Mouse (Mus musculus) liver, embryonic 15.5 days (tissue): ENCODE results near the gene Irak2. TPM values are rescaled to one million over a fixed set of nuclear protein-coding genes. Genes with fewer than 3 reads are reported as not detected.

Experiments
- ATAC-seq: fragments of 200-750 bp; cut with Nextera tagmentation; 2 replicates; pipeline ENCODE4 v1.8.0; 2017; ENCODE audit warnings: moderate number of reproducible peaks, mild to moderate bottlenecking, moderate library complexity; ENCODE audit not compliant: insufficient read depth
- H3K27ac ChIP-seq: fragments of 300-500 bp; sonication (generic); replicated peaks from 2 replicates; pipeline ENCODE4 v1.5.1; 2015; ENCODE audit warnings: mild to moderate bottlenecking, inconsistent platforms
- H3K27me3 ChIP-seq: fragments of 300-500 bp; sonication (generic); 2 replicates; pipeline ENCODE4 v1.6.1; 2015; ENCODE audit warnings: mild to moderate bottlenecking, inconsistent platforms
- H3K36me3 ChIP-seq: fragments of 300-500 bp; sonication (generic); replicated peaks from 2 replicates; pipeline ENCODE4 v1.6.1; 2015; ENCODE audit warnings: moderate library complexity, mild to moderate bottlenecking, inconsistent platforms
- H3K4me1 ChIP-seq: fragments of 300-500 bp; sonication (generic); replicated peaks from 2 replicates; pipeline ENCODE4 v1.6.1; 2015; ENCODE audit warnings: inconsistent platforms
- H3K4me2 ChIP-seq: fragments of 300-500 bp; sonication (generic); 2 replicates; pipeline ENCODE4 v1.6.1; 2015; ENCODE audit warnings: moderate library complexity, mild to moderate bottlenecking, inconsistent platforms
- H3K4me3 ChIP-seq: fragments of 300-500 bp; sonication (generic); replicated peaks from 2 replicates; pipeline ENCODE4 v1.5.1; 2015; ENCODE audit warnings: mild to moderate bottlenecking, inconsistent platforms
- H3K9ac ChIP-seq: fragments of 300-500 bp; sonication (generic); 2 replicates; pipeline ENCODE4 v1.6.1; 2015; ENCODE audit warnings: moderate library complexity, mild to moderate bottlenecking, inconsistent platforms
- H3K9me3 ChIP-seq: fragments of 300-500 bp; sonication (generic); replicated peaks from 2 replicates; pipeline ENCODE4 v1.6.1; 2016; ENCODE audit warnings: inconsistent platforms
- WGBS: fragments of 180-500 bp; shearing (Covaris S2); methylation state at CpG from one replicate; pipeline ENCODE4 v1.1.7; 2015; ENCODE audit warnings: mixed read lengths; ENCODE audit not compliant: insufficient replicate concordance; 5-methylcytosine and 5-hydroxymethylcytosine counted together
- polyA plus RNA-seq: library from polyadenylated mRNA; unstranded; fragments of >200 nt; fragmentation: Nextera tagmentation; extraction: Ambion mirVana; gene quantifications from 2 replicates; pipeline ENCODE4 v1.2.1, GENCODE M21; 2015

Irak2 gene
- polyA plus RNA-seq, 1 experiment from 2014 or later: 13.5 TPM

DNA sequence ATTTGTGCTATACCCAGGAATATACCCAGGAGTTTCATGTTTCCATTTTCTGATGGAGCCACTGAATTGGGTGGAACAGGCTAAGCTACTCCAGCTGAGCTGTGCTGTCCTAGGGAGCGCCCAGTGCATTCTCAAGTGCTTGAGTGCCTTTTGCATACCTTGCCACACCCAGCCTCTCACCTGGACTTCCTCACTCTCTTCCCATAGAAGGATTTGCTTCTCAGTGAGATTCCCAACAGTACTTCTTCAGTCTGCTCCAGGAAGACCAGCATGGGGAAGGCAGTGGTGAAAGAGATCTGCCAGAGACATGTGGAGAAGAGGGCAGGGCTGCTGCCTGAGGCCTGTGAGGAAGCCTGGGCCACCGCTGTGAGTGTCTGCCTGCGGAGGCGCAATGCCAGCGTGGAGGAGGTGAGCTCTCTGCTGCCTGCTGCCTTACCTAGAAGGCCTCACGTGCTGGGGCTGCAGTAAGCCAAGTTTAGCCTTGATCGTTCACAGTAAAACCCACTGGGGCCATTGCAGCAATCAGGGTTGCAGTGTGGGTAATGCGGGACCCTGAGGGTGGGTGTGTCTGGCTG, 48.4 kb downstream of the Irak2 start:
- 83% methylated on average over 8 of the region's 8 CpGs for WGBS
- Histone ChIP-seq H3K4me2 (no peak overlapping the region), H3K27me3 (no peaks in the 10 kb centered on the region), H3K9ac (no peak overlapping the region), H3K4me3 (no peak overlapping the region), H3K27ac (no peak overlapping the region), H3K36me3 (peaks cover 27% of the 10 kb centered on the region), H3K4me1 (peaks cover 37% of the 10 kb centered on the region), H3K9me3 (no peaks in the 10 kb centered on the region)
- no peak for ATAC-seq

DNA sequence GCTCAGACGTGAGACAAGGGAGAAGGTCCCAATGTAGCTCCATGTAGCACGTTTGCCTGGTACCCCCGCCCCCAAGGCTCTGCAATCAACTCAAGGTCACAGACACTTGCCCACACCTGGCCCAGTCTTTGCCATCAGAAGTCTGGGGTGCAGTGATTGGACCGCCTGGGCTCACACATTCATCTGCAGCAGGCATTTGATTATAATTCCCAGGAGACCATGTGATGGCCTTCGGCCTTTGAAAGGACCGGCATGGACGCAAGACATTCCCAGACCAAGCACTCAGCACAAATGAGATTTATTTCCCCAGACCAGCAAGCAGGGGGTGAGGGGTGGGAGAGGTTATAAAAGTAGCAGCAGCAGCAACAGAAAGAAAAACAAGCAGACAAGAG, 51.7 kb downstream of the Irak2 start:
- Histone ChIP-seq H3K9ac (peak overlapping the region; percentile 63; the same call in 1 of the 2 replicates), H3K9me3 (no peaks in the 10 kb centered on the region), H3K4me3 (peak overlapping the region; percentile 64; the same call in 1 of the 2 replicates), H3K4me2 (peak overlapping the region; percentile 71), H3K4me1 (peaks cover 68% of the 10 kb centered on the region), H3K27me3 (no peaks in the 10 kb centered on the region), H3K27ac (peak overlapping the region; percentile 97), H3K36me3 (peaks cover 42% of the 10 kb centered on the region)
- 51% methylated on average over 7 of the region's 7 CpGs for WGBS
- ATAC-seq: no peak

DNA sequence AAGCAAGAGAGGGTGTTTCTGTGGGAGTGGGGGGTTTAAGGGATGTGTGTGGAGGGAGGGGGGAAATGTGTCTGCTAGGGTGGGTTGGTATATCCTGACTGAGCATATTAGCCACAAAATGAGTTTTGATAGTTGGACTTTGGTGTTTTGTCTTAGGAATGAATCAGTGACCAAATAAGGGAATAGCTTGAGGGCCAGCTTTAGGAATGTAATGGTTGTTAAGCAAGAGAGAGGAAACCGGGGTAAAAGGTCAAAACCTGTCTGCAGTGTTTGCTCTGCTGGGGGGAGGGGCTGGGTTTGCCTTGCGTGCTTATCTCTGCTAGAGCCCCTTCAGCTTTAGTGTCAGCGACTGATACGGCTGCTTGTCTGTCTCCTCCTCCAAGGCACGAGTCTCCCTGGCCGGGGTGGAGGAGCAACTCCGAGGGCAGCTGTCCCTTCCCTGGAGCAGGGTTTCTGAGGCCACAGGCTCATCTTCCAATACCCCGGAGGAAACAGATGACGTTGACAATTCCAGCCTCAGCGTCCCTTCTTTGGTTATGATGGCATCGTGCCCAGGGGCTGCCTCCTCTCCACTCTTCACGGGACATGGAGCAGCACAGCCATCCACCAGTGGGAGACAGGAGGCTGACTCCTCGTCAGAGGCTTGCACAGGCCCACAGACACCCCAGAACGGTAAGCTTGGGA, 52.3 kb downstream of the Irak2 start:
- ATAC-seq: peak; percentile 94
- peak overlapping the region; percentile 71 for H3K4me2 ChIP-seq
- WGBS: under 1% methylated on average over 14 of the region's 14 CpGs
- H3K4me1 ChIP-seq: peaks cover 70% of the 10 kb centered on the region
- no peaks in the 10 kb centered on the region for H3K27me3 ChIP-seq
- H3K27ac ChIP-seq: peak overlapping the region; percentile 97
- peak overlapping the region; percentile 64 for H3K4me3 ChIP-seq
- H3K36me3 ChIP-seq: peaks cover 46% of the 10 kb centered on the region
- H3K9me3 ChIP-seq: no peaks in the 10 kb centered on the region
- peak overlapping the region; percentile 63 for H3K9ac ChIP-seq

DNA sequence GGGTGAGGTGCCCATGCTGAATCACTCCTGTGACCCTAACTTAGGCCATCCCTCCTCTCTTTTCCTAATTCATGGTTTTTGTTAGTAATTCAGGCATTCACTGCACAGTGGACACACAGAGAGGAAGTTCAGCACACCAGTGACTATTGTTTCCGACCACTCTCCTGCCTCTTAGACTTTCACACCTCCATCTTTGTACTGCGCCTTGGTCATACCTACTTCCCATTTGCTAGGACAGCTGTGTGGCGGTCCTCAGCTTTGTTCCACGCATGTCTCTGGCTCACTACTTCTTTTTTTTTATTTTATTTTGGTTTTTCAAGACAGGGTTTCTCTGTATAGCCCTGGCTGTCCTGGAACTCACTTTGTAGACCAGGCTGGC, 52.8 kb downstream of the Irak2 start:
- Histone ChIP-seq H3K4me1 (peaks cover 71% of the 10 kb centered on the region), H3K27ac (peak overlapping the region; percentile 97), H3K36me3 (peaks cover 46% of the 10 kb centered on the region), H3K9me3 (no peaks in the 10 kb centered on the region), H3K27me3 (no peaks in the 10 kb centered on the region), H3K4me3 (peak overlapping the region; percentile 64), H3K4me2 (peak overlapping the region; percentile 71), H3K9ac (peak overlapping the region; percentile 63)
- ATAC-seq: no peak
- WGBS: 28% methylated on average over 4 of the region's 4 CpGs

DNA sequence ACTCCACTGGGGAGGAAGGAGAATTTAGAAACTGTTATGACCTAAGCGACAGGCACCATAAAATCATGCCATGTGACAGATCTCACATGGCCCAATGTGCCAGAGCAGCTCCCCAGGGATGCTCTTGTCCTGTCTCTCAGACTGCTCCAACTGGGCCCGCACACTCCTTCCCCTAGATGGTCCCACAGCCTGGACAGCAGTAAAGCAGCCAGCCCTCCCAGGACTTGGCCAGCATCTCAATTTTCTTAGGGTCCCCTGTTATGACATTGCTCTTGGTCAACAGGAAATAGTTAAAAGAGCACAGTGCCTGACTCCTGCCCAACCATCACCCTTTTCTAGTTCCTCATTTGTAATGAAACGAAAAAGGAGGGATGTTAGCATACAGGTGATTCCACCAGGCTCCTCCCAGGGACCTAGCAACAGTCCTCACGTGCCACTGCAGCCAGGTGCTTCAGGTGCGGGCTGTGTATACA, 54.4 kb downstream of the Irak2 start:
- Histone ChIP-seq H3K27me3 (no peaks in the 10 kb centered on the region), H3K4me2 (peak overlapping the region; percentile 71), H3K36me3 (peaks cover 38% of the 10 kb centered on the region), H3K27ac (peak overlapping the region; percentile 34), H3K9ac (peak overlapping the region; percentile 16; the same call in 1 of the 2 replicates), H3K4me3 (peak overlapping the region; percentile 64), H3K4me1 (peaks cover 77% of the 10 kb centered on the region), H3K9me3 (no peaks in the 10 kb centered on the region)
- 65% methylated on average over 5 of the region's 5 CpGs for WGBS
- ATAC-seq: no peak

DNA sequence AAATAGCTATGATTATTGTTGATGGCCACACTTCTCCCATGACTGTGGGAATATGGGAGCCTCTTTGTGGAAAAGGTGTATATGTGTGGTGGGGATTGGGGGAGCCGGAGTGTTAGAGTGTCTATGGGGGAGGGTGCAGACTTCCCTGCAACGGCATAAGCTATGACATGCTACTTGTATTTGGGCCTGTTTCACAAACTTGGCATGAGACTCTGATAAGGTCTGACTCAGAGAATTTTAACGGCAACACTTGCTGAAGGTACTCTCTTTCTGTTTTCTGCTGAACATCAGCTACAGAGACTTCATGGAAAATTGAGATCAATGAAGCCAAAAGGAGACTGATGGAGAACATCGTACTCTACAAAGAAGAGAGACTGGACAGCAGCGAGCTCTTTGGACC, 55.1 kb downstream of the Irak2 start:
- H3K36me3 ChIP-seq: peaks cover 33% of the 10 kb centered on the region
- peak overlapping the region; percentile 64; the same call in 1 of the 2 replicates for H3K4me3 ChIP-seq
- H3K4me1 ChIP-seq: peaks cover 83% of the 10 kb centered on the region
- no peaks in the 10 kb centered on the region for H3K27me3 ChIP-seq
- H3K9me3 ChIP-seq: no peaks in the 10 kb centered on the region
- H3K4me2 ChIP-seq: peak overlapping the region; percentile 71
- H3K27ac ChIP-seq: peak overlapping the region; percentile 34
- ATAC-seq: no peak
- H3K9ac ChIP-seq: no peak overlapping the region
- 57% methylated on average over 5 of the region's 5 CpGs for WGBS

DNA sequence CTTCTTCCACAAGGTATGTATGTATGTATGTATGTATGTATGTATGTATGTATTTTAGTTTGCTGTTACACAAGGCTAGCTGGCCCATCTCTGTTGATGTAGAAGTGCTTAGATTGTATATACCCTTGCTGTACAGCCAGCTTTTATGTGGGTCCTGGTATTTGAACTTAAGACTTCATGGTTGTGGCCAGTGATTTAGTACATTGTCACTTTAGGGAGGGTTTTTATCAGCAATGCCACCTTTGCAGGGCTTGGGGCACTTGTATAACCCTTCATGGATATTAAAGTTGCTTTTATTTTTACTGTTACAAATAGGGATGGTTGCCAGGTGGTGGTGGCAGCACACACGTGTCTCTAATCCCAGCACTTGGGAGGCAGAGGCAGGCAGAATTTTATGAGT, 56.9 kb downstream of the Irak2 start:
- peak overlapping the region; percentile 37; the same call in 1 of the 2 replicates for H3K9ac ChIP-seq
- 10% methylated on average over 1 of the region's 1 CpGs for WGBS
- peak overlapping the region; percentile 99 for H3K27ac ChIP-seq
- peak overlapping the region; percentile 85; the same call in 1 of the 2 replicates for H3K4me3 ChIP-seq
- ATAC-seq: no peak
- H3K9me3 ChIP-seq: no peaks in the 10 kb centered on the region
- H3K27me3 ChIP-seq: no peaks in the 10 kb centered on the region
- H3K4me2 ChIP-seq: peak overlapping the region; percentile 90
- H3K36me3 ChIP-seq: peaks cover 40% of the 10 kb centered on the region
- H3K4me1 ChIP-seq: peaks cover 86% of the 10 kb centered on the region

DNA sequence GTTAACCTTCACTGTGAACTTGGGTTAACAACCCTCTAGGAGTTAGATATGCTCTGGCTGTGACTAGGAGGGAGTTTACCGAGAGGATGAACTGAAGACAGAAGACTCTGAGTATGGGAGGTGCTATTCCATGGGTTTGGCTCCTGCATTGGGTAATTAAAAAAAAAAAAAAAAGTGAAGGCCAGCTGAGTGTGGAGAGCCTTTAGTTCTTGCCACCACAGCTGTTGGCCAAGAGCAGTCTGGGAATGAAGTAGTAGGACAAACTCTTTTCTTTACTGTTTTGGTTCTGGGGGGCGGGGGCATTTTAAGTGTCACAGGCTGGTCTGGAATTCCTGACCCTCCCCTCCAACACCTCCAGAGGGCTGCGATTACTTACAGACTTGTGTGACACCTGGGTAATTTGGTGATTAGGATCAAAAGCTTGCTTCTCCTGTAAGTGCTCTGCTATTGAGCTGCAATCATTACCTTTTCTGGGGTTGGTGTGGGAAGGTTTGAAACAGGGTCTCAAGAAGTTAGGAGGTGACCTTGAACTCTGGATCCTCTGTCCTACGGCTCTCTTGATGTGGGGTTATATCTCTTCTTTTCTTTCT, 57.6 kb downstream of the Irak2 start:
- H3K4me1 ChIP-seq: peaks cover 86% of the 10 kb centered on the region
- peaks cover 47% of the 10 kb centered on the region for H3K36me3 ChIP-seq
- WGBS: 35% methylated on average over 4 of the region's 4 CpGs
- H3K9me3 ChIP-seq: no peaks in the 10 kb centered on the region
- H3K27me3 ChIP-seq: no peaks in the 10 kb centered on the region
- peak overlapping the region; percentile 85 for H3K4me3 ChIP-seq
- peak overlapping the region; percentile 90 for H3K4me2 ChIP-seq
- no peak for ATAC-seq
- H3K27ac ChIP-seq: peak overlapping the region; percentile 99
- H3K9ac ChIP-seq: peak overlapping the region; percentile 37

DNA sequence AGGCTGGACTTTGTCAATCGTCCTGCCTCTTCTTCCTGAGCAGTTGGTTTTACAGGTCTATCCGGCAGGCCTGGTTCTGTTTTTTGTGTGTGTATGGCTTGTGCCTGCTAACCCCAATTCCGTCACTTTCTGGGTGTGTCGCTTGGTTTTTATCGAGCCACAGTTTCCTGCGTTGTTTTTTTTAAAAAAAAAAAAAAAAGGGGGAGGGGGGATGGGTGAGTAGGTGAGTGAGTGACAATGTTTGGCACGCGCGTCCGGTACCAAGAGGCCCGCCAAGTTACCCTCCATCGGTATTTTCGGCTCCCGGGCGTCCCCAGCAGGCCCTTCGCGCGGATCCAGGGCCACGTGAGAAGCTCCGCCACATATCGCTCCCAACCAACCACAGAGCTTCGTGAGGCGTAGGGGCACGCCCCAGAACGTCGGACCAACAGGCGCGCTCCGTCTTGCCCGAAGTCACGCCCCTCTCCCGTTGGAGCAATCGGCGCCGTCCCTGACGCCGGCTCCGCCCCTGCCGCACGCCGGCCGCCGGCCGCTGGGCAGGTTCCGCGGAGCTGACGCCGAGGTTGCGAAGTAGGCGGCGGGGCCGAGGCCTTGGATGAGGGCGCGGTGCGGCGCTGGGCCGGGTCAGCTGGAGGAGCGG, 58.4 kb downstream of the Irak2 start, which contains the start of gene Tatdn2:
Gene Tatdn2 (plus strand): TSS at position 469 of the 640 bp plus-strand sequence.
- H3K4me3 ChIP-seq: peak within 1 kb of the TSS; percentile 85
- H3K27ac ChIP-seq: peak within 1 kb of the TSS; percentile 99
- peaks cover 84% of the 10 kb centered on the region for H3K4me1 ChIP-seq
- H3K4me2 ChIP-seq: peak within 1 kb of the TSS; percentile 90
- ATAC-seq: peak; percentile 95
- H3K9me3 ChIP-seq: no peaks in the 10 kb centered on the region
- H3K9ac ChIP-seq: peak within 1 kb of the TSS; percentile 95
- no peaks in the 10 kb centered on the region for H3K27me3 ChIP-seq
- H3K36me3 ChIP-seq: peaks cover 55% of the 10 kb centered on the region
- 0% methylated on average over 57 of the region's 58 CpGs for WGBS

DNA sequence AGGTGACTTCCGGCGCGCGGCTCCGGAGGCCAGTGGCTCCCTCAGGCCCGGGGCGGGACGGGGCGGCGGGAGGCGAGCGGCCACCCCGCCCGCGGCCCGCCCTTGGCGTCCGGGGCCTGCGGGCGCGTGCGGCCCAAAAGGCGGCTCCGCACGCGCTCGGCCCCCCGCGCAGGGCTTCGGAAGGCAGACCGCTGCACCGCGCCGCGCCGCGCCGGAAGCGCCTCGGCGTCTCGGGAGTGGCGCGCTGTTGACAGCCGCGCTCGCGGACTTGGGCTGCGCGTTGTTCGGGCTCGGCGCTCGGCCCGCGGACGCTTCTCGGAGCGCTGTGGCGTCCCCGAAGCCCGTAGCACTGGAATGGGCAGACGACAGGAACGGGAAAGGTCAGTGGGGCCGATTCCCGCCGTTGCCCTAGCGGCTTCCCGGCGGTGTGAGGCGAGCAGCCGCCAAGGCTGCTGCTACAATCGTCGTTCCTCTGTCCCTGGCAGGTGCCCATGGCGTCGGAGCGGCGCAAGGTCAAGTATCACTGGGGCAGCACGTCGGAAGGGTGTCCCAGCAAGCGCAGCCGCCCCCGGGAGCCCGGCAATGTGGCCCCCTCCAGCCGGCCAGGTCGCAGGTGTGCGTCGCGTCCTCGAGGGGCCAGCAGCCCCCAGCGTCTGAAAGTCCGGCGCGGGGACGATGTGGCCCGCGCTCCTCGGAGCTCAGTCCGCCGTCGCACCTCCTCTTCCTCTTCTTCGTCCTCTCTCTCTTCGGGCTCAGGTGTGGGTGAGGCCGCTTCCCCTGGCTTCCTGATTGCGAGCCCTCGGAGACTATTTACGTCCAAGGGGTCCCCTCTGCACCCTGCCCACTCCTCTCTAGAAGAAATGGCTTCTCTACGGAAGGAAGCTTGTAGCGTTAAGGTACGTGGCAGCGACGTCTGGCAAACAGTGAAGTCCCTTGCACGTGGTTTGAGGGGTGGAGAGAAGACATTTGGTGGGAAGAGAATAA, 59.2 kb downstream of the Irak2 start:
- H3K27me3 ChIP-seq: no peaks in the 10 kb centered on the region
- H3K4me3 ChIP-seq: peak overlapping the region; percentile 85
- H3K9ac ChIP-seq: peak overlapping the region; percentile 95
- H3K4me1 ChIP-seq: peaks cover 77% of the 10 kb centered on the region
- H3K4me2 ChIP-seq: peak overlapping the region; percentile 90
- under 1% methylated on average over 111 of the region's 113 CpGs for WGBS
- H3K9me3 ChIP-seq: no peaks in the 10 kb centered on the region
- H3K27ac ChIP-seq: peak overlapping the region; percentile 99
- no peak for ATAC-seq
- H3K36me3 ChIP-seq: peaks cover 58% of the 10 kb centered on the region
